Mouse (Mus musculus) bone marrow macrophage, adult 2 months (primary cell): ENCODE measurements at regions not wholly inside any gene's neighbourhood (a gene's known extent, or its start where the extent isn't known, plus 50 kb on each side); places are given as distances from the start of the nearest gene placed in this dataset.

Source experiments
- CTCF ChIP-seq: IDR thresholded peaks from 2 replicates; pipeline ENCODE4 v1.5.1; 2012; ENCODE audit warnings: low read depth, mild to moderate bottlenecking, low read length, moderate library complexity
- POLR2A ChIP-seq: IDR thresholded peaks from 2 replicates; pipeline ENCODE4 v1.6.1; 2012; ENCODE audit warnings: mild to moderate bottlenecking, low read depth, low read length, borderline replicate concordance

GRCm38 (mm10) chr2:172751364-172751763 lies 188.8 kb downstream of the Bmp7 start:
- TF ChIP-seq POLR2A: no peak
- TF ChIP-seq CTCF: no peak
